Mouse (Mus musculus) thymus, adult 2 months (tissue): Measurements from ENCODE around the gene Hk3.

Experiments
- CTCF ChIP-seq: fragments of 200-500 bp; IDR thresholded peaks from 2 replicates; pipeline ENCODE4 v1.5.1; 2012; ENCODE audit warnings: mild to moderate bottlenecking, control low read depth, low read length, moderate library complexity, borderline replicate concordance; ENCODE audit not compliant: control insufficient read depth, poor library complexity, insufficient read depth; ENCODE audit errors: extremely low read depth
- POLR2A ChIP-seq: fragments of 200-500 bp; IDR thresholded peaks from 2 replicates; pipeline ENCODE4 v1.6.1; 2012; ENCODE audit warnings: mild to moderate bottlenecking, low read length, control low read depth, moderate library complexity; ENCODE audit not compliant: control insufficient read depth, poor library complexity, insufficient read depth; ENCODE audit errors: extremely low read depth

DNA sequence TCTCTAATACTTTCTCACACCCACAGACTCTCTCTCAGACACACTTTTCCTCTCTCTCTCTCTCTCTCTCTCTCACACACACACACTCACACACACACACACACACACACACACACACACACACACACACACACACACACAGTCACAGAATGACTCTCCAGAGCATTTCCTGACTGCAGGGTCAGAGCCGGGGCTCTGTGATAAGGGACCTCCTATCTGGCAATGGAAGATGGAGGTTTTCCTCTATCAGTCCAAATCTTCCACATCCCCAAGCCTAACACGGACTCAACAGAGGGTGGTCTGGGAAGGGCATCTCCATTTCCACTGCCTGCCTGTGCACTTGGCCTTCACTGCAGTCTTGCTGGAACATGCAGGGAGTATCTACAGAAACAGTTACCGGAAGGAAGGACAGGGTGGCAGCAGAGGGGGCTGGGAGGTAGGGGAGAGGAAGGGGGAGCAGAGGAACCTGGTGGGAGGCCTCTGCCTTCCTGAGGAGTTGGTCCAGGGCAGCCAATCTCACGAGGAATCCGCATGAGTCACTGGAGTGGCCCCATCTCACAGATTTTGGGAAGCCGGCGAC is 32.9 kb downstream of the Hk3 start:
- TF ChIP-seq POLR2A (no peak), CTCF (no peak)
